Mouse (Mus musculus) hematopoietic stem cell, adult 5-6 weeks (primary cell): ENCODE measurements around the gene Pbx2. TPM values are rescaled to one million over a fixed set of nuclear protein-coding genes. Genes with fewer than 3 reads are reported as not detected.
"Not testable (repeated sequence)": the region's sequence is repeated elsewhere in the genome, so short reads cannot be mapped to it uniquely, and the experiment has no call there.

Experiments used
- ATAC-seq, 2 experiments: fragments of 125-278 bp in 1 of 2; replicated peaks in 1 of 2; 2 replicates each; pipeline ENCODE4 v1.8.0; 2016 to 2017; ENCODE audit warnings: inconsistent platforms in 2 of 2, mild to moderate bottlenecking in 2 of 2, moderate number of reproducible peaks in 2 of 2, low read depth in 1 of 2, moderate TSS enrichment in 1 of 2; ENCODE audit not compliant: low FRiP score in 2 of 2, poor library complexity in 2 of 2, severe bottlenecking in 2 of 2, insufficient read depth in 1 of 2, low TSS enrichment in 1 of 2
- total RNA-seq: library from RNA; stranded (forward); fragments of 172-1452, 232-1000 nt; gene quantifications from 2 replicates; pipeline ENCODE4 v1.2.3, GENCODE M21; 2017

Gene Pbx2
- 33.1 and 51.5 TPM in 2 replicates for total RNA-seq

DNA sequence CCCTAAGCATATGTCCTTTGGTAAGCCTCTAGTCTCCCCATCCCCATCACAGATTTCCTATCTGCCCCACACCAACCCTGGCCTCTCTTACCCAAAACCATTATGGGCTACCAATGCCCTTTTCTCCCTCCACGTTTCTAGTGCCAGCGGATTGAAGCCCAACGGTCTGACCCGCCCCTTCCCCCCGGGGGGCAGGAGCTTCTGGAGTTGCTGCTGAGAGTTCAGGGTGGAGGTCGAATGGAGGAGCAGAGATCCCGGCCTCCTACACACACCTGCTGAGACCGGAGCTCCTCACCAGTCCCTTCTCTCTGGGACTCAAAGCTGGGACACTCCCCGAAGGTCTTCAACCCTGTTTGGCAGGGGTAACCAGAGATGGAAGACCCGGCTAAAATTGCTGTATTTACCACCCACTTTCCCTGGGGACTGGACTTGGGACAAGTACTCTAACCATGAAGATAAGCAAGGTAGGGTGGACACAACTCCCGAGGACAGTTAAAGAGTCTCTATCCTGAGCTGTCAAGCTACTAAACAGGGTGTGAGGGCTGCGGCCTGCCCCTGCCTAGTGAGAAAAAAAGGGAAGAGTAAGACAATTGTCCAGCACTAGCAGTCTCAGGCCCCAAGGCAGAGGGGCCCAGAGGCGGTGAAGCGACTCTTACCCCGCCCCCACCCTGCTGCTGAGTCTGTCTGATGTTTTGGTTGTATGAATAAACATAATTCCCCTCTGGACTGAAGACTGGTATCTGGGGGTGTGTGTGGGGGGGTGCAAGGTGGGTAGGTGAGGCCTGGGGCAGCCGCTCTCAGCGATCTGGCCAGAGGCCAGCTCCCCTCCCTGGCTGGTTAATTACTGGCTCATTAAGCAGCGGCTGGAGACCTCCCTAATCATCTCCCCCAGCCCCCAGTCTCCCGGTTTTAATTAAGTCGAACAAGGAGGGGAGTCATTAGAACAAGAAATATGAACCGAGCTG, at the start of gene Pbx2:
Gene Pbx2 (plus strand): TSS at position 238 of the 965 bp plus-strand sequence.
- no peak for ATAC-seq

- not testable (repeated sequence) for ATAC-seq
These were observed 47.5 kb upstream of the Pbx2 start for GRCm38 (mm10) chr17:34543567-34543966.

GRCm38 (mm10) chr17:34546797-34547196, 44.3 kb upstream of the Pbx2 start:
- no peak for ATAC-seq

- no peak for ATAC-seq
These were observed 43.5 kb upstream of the Pbx2 start for GRCm38 (mm10) chr17:34547601-34548000.

GRCm38 (mm10) chr17:34549156-34549555, 41.9 kb upstream of the Pbx2 start:
- ATAC-seq = no peak

GRCm38 (mm10) chr17:34549843-34550242, 41.2 kb upstream of the Pbx2 start:
- ATAC-seq = no peak

- ATAC-seq = peak; percentile 51 to 79; a peak in 3 of 4 replicates
These were observed 35.6 kb upstream of the Pbx2 start for GRCm38 (mm10) chr17:34555483-34555882.

- ATAC-seq = no peak
These were observed 34.7 kb upstream of the Pbx2 start for GRCm38 (mm10) chr17:34556406-34556805.

- no peak for ATAC-seq
These were observed 33.7 kb upstream of the Pbx2 start for GRCm38 (mm10) chr17:34557411-34557810.

GRCm38 (mm10) chr17:34559116-34559515, 31.9 kb upstream of the Pbx2 start:
- no peak for ATAC-seq

DNA sequence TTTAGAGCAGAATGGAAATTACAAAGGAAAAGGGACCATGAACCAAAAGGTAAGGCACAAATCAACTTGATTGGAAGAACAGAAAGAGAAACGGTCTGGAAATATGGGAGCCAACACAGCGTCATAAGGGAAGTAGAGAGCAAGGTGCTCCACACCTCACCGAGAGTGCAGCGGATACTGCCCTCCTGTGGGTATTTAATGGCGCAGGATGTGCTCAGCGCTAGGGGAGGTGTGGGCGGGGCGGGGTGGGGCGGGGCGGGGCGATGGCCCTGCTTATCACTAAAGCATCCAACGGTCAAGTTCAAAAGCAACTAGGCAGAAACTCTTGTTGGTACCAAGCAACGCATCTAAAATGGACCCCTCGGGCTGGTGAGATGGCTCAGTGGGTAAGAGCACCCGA, 31.2 kb upstream of the Pbx2 start:
- ATAC-seq = no peak; a peak in 1 of 4 replicates

DNA sequence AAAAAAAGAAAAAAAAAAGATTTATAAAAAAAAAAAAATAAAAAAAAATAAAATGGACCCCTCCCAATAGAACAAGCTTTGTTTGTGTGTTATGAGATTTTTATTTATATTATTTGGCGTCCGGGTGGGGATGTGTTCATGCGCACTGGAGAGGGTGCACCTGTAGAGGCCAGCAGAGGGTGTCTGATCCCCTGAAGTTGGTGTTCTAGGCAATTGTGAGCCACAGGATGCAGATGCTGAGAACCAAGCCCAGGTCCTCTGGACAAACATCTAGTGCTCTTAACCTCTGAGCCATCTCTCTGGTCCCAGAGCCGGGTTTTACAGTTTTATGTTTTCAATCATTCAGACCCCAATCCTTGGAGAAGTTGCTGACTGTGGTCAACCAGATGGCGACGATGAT, 30.6 kb upstream of the Pbx2 start:
- ATAC-seq = no peak

DNA sequence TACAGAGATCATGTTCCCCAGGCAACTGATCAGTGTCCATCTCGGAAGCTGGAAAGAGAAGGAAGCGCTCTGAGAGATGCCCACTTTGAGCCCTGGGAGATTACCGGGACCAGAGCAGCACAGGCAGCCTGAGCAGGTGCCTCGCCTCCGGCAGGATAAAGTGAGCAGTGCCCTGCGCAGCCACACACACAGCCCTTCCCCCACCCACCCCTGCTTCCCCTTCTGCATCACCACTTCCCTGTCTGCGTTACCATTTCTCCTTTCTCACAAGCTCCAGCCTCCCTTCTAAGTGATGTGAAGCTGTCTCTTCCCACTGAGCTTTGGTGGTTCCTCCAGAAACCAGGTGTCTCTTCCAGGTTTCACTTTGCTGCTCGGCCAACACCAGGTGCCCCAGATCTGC, 29.9 kb upstream of the Pbx2 start:
- ATAC-seq = peak; percentile 80 to 81

DNA sequence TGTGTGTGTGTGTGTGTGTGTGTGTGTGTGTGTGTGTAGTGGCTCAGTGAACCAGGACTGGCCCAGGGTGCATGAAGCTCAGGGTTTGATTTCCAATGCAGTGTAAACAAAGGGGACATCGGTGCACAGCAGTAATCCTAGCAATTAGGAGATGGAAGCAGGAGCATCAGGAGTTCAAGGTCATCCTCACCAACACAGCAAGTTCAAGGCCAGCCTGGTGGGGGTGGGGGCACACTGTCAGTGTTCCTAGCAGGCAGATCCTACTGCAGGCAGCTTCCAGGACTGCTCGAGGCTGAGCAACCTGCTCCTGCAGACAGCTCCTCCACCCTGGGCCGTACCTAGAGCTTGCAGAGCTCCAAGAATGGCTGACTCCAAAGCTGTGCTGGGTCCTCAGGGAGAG, 28.5 kb upstream of the Pbx2 start:
- ATAC-seq = no peak

GRCm38 (mm10) chr17:34563354-34563753, 27.7 kb upstream of the Pbx2 start:
- no peak for ATAC-seq

DNA sequence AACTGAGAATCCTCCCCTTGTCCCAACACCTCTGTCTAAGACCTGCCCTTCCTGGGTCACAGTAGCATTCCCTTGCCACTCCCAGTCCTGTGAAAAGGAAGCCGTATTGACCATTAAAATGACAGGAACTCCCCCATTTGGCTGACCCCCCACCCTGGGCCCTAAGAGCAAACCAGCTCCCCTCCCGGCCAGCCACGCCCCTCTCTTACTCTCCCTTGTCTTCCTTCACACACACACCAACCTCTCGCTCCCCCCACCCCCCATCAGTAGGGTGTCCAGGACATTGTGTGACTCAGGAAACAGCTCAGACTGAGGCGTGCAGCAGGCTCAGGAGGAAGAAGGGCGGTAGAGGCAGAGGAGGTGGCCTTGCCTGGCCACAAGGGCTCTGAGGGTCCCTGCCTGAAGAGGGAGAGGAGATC, 27.1 kb upstream of the Pbx2 start, which contains the start of gene Notch4:
Gene Notch4 (plus strand): TSS at position 266 of the 419 bp plus-strand sequence.
- no peak for ATAC-seq

DNA sequence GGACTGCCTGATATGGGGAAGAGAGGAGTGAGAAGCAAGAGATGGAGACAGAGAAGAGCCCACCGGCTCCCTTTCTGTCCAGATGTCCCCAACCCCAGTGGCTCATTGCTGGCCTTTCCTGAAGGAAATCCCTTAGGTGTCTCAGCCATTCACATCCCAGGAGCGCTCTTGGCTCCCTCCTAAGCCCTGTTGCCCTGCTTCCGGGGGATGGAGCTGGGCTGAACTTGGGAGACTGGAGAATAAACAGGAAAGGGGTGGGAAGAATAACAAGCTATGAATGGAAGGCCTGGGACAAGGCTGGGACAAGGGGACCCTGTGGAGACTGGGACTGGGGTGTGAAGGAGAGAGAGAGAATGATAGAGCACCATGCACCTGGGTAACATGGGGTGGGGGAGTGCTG, 26.3 kb upstream of the Pbx2 start:
- ATAC-seq = no peak

DNA sequence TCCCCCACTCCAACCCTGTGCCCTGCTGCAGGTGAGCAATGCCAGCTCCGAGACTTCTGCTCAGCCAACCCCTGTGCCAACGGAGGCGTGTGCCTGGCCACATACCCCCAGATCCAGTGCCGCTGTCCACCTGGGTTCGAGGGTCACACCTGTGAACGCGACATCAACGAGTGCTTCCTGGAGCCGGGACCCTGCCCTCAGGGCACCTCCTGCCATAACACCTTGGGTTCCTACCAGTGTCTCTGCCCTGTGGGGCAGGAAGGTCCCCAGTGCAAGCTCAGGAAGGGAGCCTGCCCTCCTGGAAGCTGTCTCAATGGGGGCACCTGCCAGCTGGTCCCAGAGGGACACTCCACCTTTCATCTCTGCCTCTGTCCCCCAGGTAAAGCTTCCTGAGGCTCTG, 23.8 kb upstream of the Pbx2 start:
- no peak for ATAC-seq

GRCm38 (mm10) chr17:34568421-34568820, 22.6 kb upstream of the Pbx2 start:
- ATAC-seq = no peak
